Mouse (Mus musculus): ENCODE data around the gene Fxyd6. TPM values are rescaled to one million over a fixed set of nuclear protein-coding genes. Genes with fewer than 3 reads are reported as not detected.

The Fxyd6 gene
- polyA plus RNA-seq, 1 experiment, result 18.9 TPM

- Histone ChIP-seq H3K4me3 (ENCODE audit: low read depth, low read length) (no peak overlapping the region), H3K36me3 (ENCODE audit: control insufficient read depth, insufficient read depth, low read length) (no peaks in the 10 kb centered on the region), H3K27ac (ENCODE audit: insufficient read depth, low read depth, low read length) (no peak overlapping the region), H3K27me3 (ENCODE audit: control insufficient read depth, insufficient read depth, low read length) (no peaks in the 10 kb centered on the region), H3K4me1 (ENCODE audit: control insufficient read depth, insufficient read depth, insufficient read length, low read length) (no peaks in the 10 kb centered on the region)
- WGBS, result 89% methylated on average over 6 of the region's 6 CpGs
- TF ChIP-seq POLR2A (IDR thresholded peaks at IDR 0.05; ENCODE audit: low read depth, low read length) (no peak), CTCF (IDR thresholded peaks at IDR 0.05; ENCODE audit: extremely low read depth, insufficient read length, insufficient replicate concordance, low read depth, low read length) (no peak)
Measured at GRCm38 (mm10) chr9:45383883-45384282, 13.9 kb downstream of the Fxyd6 start.

DNA sequence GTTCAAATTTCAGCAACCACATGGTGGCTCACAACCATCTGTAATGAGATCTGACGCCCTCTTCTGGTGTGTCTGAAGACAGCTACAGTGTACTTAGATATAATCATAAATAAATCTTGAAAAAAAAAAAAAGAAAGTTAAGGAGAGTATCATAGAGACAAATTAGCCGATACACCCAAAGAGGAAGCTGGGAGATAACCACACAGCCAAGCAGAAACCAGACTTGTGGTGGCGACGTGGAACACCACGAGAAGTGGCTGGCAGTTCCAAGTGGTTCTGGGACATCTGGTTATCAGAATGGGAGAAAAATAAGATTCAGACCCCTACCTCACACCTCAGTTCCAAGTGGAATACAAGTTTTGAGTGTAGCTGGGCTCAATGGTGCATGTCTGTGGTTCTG lies 16.7 kb downstream of the Fxyd6 start:
- Histone ChIP-seq H3K4me3 (ENCODE audit: low read depth, low read length) (no peak overlapping the region), H3K4me1 (ENCODE audit: control insufficient read depth, insufficient read depth, insufficient read length, low read length) (no peaks in the 10 kb centered on the region), H3K27me3 (ENCODE audit: control insufficient read depth, insufficient read depth, low read length) (no peaks in the 10 kb centered on the region), H3K36me3 (ENCODE audit: control insufficient read depth, insufficient read depth, low read length) (no peaks in the 10 kb centered on the region), H3K27ac (ENCODE audit: insufficient read depth, low read depth, low read length) (no peak overlapping the region)
- TF ChIP-seq POLR2A (IDR thresholded peaks at IDR 0.05; ENCODE audit: low read depth, low read length) (no peak), CTCF (IDR thresholded peaks at IDR 0.05; ENCODE audit: extremely low read depth, insufficient read length, insufficient replicate concordance, low read depth, low read length) (no peak)
- 74% methylated on average over 5 of the region's 5 CpGs for WGBS

GRCm38 (mm10) chr9:45388385-45388994 lies 18.5 kb downstream of the Fxyd6 start:
- H3K27me3 ChIP-seq (ENCODE audit: control insufficient read depth, insufficient read depth, low read length), result no peaks in the 10 kb centered on the region
- WGBS, result 39% methylated on average over 12 of the region's 12 CpGs

DNA sequence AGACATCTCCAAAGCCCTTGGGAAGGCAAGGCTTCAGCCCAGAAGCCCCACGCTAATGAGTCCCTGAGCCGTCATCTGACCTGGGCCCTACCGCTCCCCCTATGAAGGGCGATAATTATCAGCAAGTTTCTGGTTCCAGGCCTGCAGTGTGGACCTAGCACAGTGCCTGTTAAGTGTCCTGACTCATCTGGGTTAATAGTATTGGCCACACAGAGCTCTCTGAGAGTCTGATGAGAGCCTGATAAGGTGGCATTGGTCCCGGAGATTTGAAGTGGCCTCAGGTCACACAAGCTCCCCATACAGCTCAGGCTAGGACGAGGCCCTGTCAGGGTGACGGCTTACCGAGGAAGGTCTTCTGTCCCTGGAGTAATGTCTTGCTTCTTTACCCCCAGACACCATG lies 19.6 kb downstream of the Fxyd6 start:
- H3K27ac ChIP-seq (ENCODE audit: insufficient read depth, low read depth, low read length), result no peak overlapping the region
- WGBS, result 80% methylated on average over 8 of the region's 8 CpGs

More at GRCm38 (mm10) chr9:45388385-45388994, 18.5 kb downstream of the Fxyd6 start:
- H3K4me3 ChIP-seq (ENCODE audit: low read depth, low read length), result no peak overlapping the region
- TF ChIP-seq POLR2A (IDR thresholded peaks at IDR 0.05; ENCODE audit: low read depth, low read length) (no peak), CTCF (IDR thresholded peaks at IDR 0.05; ENCODE audit: extremely low read depth, insufficient read length, insufficient replicate concordance, low read depth, low read length) (peak; percentile 88; the same call in 1 of the 2 replicates)
- H3K27ac ChIP-seq (ENCODE audit: insufficient read depth, low read depth, low read length), result no peak overlapping the region
- H3K36me3 ChIP-seq (ENCODE audit: control insufficient read depth, insufficient read depth, low read length), result no peaks in the 10 kb centered on the region
- no peaks in the 10 kb centered on the region for H3K4me1 ChIP-seq (ENCODE audit: control insufficient read depth, insufficient read depth, insufficient read length, low read length)

GRCm38 (mm10) chr9:45391299-45391698 lies 21.3 kb downstream of the Fxyd6 start:
- Histone ChIP-seq H3K36me3 (ENCODE audit: control insufficient read depth, insufficient read depth, low read length) (no peaks in the 10 kb centered on the region), H3K4me3 (ENCODE audit: low read depth, low read length) (no peak overlapping the region), H3K4me1 (ENCODE audit: control insufficient read depth, insufficient read depth, insufficient read length, low read length) (no peaks in the 10 kb centered on the region), H3K27ac (ENCODE audit: insufficient read depth, low read depth, low read length) (no peak overlapping the region), H3K27me3 (ENCODE audit: control insufficient read depth, insufficient read depth, low read length) (no peaks in the 10 kb centered on the region)
- no peak for TF ChIP-seq POLR2A (IDR thresholded peaks at IDR 0.05; ENCODE audit: low read depth, low read length)
- TF ChIP-seq CTCF (IDR thresholded peaks at IDR 0.05; ENCODE audit: extremely low read depth, insufficient read length, insufficient replicate concordance, low read depth, low read length), result no peak
- 57% methylated on average over 7 of the region's 7 CpGs for WGBS

More for the DNA sequence above, 19.6 kb downstream of the Fxyd6 start:
- TF ChIP-seq CTCF (IDR thresholded peaks at IDR 0.05; ENCODE audit: extremely low read depth, insufficient read length, insufficient replicate concordance, low read depth, low read length) (no peak), POLR2A (IDR thresholded peaks at IDR 0.05; ENCODE audit: low read depth, low read length) (no peak)
- Histone ChIP-seq H3K27me3 (ENCODE audit: control insufficient read depth, insufficient read depth, low read length) (no peaks in the 10 kb centered on the region), H3K36me3 (ENCODE audit: control insufficient read depth, insufficient read depth, low read length) (no peaks in the 10 kb centered on the region), H3K4me1 (ENCODE audit: control insufficient read depth, insufficient read depth, insufficient read length, low read length) (no peaks in the 10 kb centered on the region), H3K4me3 (ENCODE audit: low read depth, low read length) (no peak overlapping the region)

DNA sequence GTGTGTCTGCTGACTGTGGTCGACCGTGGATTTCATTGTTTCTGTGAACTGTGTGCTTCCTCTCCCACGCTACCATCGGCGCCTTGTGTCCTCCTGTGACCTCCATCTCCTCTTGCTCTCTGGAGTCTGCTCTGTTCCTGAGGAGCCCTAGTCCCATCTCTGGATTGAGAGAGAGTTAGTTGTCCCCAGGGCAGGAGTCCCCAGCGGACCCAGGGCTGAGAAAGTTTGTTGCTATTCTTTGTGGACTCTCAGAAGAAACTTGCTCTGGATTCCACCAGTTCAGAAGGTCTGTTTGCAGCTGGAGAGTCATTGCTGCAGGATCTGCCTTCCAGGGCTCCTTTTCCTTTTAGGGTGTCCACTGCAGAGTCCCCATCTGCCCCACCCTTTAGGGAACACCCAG lies 25.2 kb downstream of the Fxyd6 start:
- no peaks in the 10 kb centered on the region for H3K36me3 ChIP-seq (ENCODE audit: control insufficient read depth, insufficient read depth, low read length)
- no peak overlapping the region for H3K4me3 ChIP-seq (ENCODE audit: low read depth, low read length)
- no peaks in the 10 kb centered on the region for H3K27me3 ChIP-seq (ENCODE audit: control insufficient read depth, insufficient read depth, low read length)
- TF ChIP-seq POLR2A (IDR thresholded peaks at IDR 0.05; ENCODE audit: low read depth, low read length) (no peak), CTCF (IDR thresholded peaks at IDR 0.05; ENCODE audit: extremely low read depth, insufficient read length, insufficient replicate concordance, low read depth, low read length) (no peak)
- 71% methylated on average over 6 of the region's 6 CpGs for WGBS
- H3K4me1 ChIP-seq (ENCODE audit: control insufficient read depth, insufficient read depth, insufficient read length, low read length), result no peaks in the 10 kb centered on the region
- H3K27ac ChIP-seq (ENCODE audit: insufficient read depth, low read depth, low read length), result peak overlapping the region; percentile 46

DNA sequence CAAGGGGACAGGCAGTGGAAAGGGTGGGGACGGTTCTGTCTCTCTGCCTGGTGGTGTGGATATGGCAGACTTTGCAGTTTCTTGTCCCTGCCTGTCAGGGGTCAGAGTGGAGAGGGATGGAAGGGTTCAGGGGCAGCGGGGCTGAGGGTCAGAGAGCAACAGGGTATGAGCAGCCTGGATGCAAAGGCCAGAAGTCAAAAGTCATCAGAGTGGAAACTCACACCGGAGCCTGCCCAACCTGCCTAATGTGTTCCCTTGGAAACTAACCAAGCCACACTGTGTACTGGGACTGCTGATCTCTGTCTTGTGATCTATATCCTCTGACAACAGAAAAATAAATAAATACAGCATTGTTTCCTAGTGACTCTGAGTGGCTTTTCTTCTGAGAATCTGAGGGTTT lies 25.8 kb downstream of the Fxyd6 start:
- TF ChIP-seq POLR2A (IDR thresholded peaks at IDR 0.05; ENCODE audit: low read depth, low read length), result no peak
- no peak for TF ChIP-seq CTCF (IDR thresholded peaks at IDR 0.05; ENCODE audit: extremely low read depth, insufficient read length, insufficient replicate concordance, low read depth, low read length)
- 36% methylated on average over 3 of the region's 3 CpGs for WGBS
- H3K27me3 ChIP-seq (ENCODE audit: control insufficient read depth, insufficient read depth, low read length), result no peaks in the 10 kb centered on the region
- no peaks in the 10 kb centered on the region for H3K4me1 ChIP-seq (ENCODE audit: control insufficient read depth, insufficient read depth, insufficient read length, low read length)
- no peak overlapping the region for H3K4me3 ChIP-seq (ENCODE audit: low read depth, low read length)
- no peaks in the 10 kb centered on the region for H3K36me3 ChIP-seq (ENCODE audit: control insufficient read depth, insufficient read depth, low read length)
- H3K27ac ChIP-seq (ENCODE audit: insufficient read depth, low read depth, low read length), result peak overlapping the region; percentile 46

Data from small intestine, adult 2 months (tissue).